Mouse (Mus musculus) midbrain, embryonic 10.5 days (tissue): ENCODE data around the gene Fstl4. TPM values are rescaled to one million over a fixed set of nuclear protein-coding genes. Genes with fewer than 3 reads are reported as not detected.
"Not testable (repeated sequence)": the region's sequence is repeated elsewhere in the genome, so short reads cannot be mapped to it uniquely, and the experiment has no call there.

Source experiments
- DNase-seq: peaks from one replicate; pipeline ENCODE4 v3.0.0-alpha.2; 2017; ENCODE audit warnings: low spot score
- H3K27ac ChIP-seq: fragments of 300-500 bp; sonication (generic); replicated peaks from 2 replicates; pipeline ENCODE4 v1.5.1; 2016; ENCODE audit warnings: mild to moderate bottlenecking
- H3K27me3 ChIP-seq: fragments of 300-500 bp; sonication (generic); 2 replicates; pipeline ENCODE4 v1.6.1; 2016; ENCODE audit warnings: low read depth, mild to moderate bottlenecking; ENCODE audit not compliant: poor library complexity, severe bottlenecking
- H3K36me3 ChIP-seq: fragments of 300-500 bp; sonication (generic); 2 replicates; pipeline ENCODE4 v1.6.1; 2016; ENCODE audit warnings: mild to moderate bottlenecking, moderate library complexity
- H3K4me1 ChIP-seq: fragments of 300-500 bp; sonication (generic); 2 replicates; pipeline ENCODE4 v1.6.1; 2016
- H3K4me3 ChIP-seq: fragments of 300-500 bp; sonication (generic); 2 replicates; pipeline ENCODE4 v1.5.1; 2016; ENCODE audit warnings: mild to moderate bottlenecking, moderate library complexity
- H3K9me3 ChIP-seq: fragments of 300-500 bp; sonication (generic); replicated peaks from 2 replicates; pipeline ENCODE4 v1.6.1; 2016; ENCODE audit warnings: mild to moderate bottlenecking
- WGBS: fragments of 180-500 bp; shearing (Covaris S2); methylation state at CpG from one replicate; pipeline ENCODE4 v1.1.7; 2016; 5-methylcytosine and 5-hydroxymethylcytosine counted together
- polyA plus RNA-seq: library from polyadenylated mRNA; unstranded; fragments of >200 nt; fragmentation: Nextera tagmentation; extraction: Ambion mirVana; gene quantifications from 2 replicates; pipeline ENCODE4 v1.2.1, GENCODE M21; 2016

Fstl4 gene
- polyA plus RNA-seq, 1 experiment from 2014 or later, result 0.59 TPM

- DNase-seq, result no peak
- H3K4me1 ChIP-seq, result no peaks in the 10 kb centered on the region
- WGBS, result 89% methylated on average over 9 of the region's 9 CpGs
- no peaks in the 10 kb centered on the region for H3K36me3 ChIP-seq
- no peaks in the 10 kb centered on the region for H3K9me3 ChIP-seq
- no peak overlapping the region for H3K4me3 ChIP-seq
- no peak overlapping the region for H3K27ac ChIP-seq
- H3K27me3 ChIP-seq, result no peaks in the 10 kb centered on the region
These were observed 321.6 kb downstream of the Fstl4 start for GRCm38 (mm10) chr11:53085858-53086565.

- not testable (repeated sequence) for H3K36me3 ChIP-seq, H3K9me3 ChIP-seq, H3K27ac ChIP-seq, DNase-seq, H3K4me3 ChIP-seq, H3K4me1 ChIP-seq, H3K27me3 ChIP-seq
- 74% methylated on average over 3 of the region's 3 CpGs for WGBS
These were observed 323.5 kb downstream of the Fstl4 start for GRCm38 (mm10) chr11:53087896-53088295.

DNA sequence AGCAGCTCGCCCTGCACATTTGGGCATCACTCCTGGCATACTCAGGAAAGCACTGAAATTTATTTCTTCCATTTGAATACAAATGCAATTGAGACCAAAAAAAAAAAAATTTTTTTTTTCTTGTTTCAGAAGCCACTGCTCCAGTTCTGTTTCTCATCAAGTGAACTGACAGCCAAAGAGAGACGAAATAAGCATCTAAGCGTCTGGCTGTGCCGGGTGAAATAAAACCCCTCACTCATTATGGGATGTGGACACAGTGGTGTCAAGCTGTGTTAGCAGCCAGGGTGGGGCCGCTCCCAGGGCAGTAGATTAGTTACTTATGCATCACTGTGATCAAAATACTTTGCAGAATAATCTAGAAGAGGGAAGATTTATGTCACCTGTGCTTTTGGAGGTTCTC, 327.2 kb downstream of the Fstl4 start:
- H3K36me3 ChIP-seq, result no peaks in the 10 kb centered on the region
- 72% methylated on average over 5 of the region's 5 CpGs for WGBS

GRCm38 (mm10) chr11:53096871-53097270, 332.4 kb downstream of the Fstl4 start:
- no peak for DNase-seq
- Histone ChIP-seq H3K4me1 (peaks cover 5% of the 10 kb centered on the region; the same call in 1 of the 2 replicates), H3K27ac (no peak overlapping the region), H3K27me3 (no peaks in the 10 kb centered on the region), H3K36me3 (no peaks in the 10 kb centered on the region), H3K9me3 (no peaks in the 10 kb centered on the region), H3K4me3 (no peak overlapping the region)
- WGBS, result 91% methylated on average over 9 of the region's 9 CpGs

More for the DNA sequence above, 327.2 kb downstream of the Fstl4 start:
- Histone ChIP-seq H3K27ac (no peak overlapping the region), H3K4me1 (peaks cover 5% of the 10 kb centered on the region; the same call in 1 of the 2 replicates), H3K4me3 (no peak overlapping the region), H3K27me3 (no peaks in the 10 kb centered on the region), H3K9me3 (no peaks in the 10 kb centered on the region)
- DNase-seq, result no peak

- H3K4me3 ChIP-seq, result no peak overlapping the region
- WGBS, result 82% methylated on average over 8 of the region's 8 CpGs
These were observed 332.9 kb downstream of the Fstl4 start for GRCm38 (mm10) chr11:53097331-53097730.

DNA sequence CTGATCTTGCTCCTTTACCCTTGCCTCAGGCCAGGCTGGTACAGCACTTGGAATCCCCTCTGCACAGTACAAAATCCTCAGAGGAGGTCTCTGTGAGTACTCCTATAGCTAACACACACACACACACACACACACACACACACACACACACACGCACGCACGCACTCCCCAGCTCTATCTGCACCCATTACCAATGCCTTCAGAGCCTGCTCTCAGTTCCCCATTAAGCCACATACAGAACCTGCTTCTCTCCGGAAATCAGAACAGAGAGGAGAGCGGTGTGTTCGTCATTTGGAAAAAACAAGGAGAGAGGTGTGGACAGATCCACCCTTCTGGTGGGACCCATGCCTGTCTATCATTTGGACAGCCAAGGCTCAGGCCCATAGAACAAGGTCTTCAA, 333.4 kb downstream of the Fstl4 start:
- no peak overlapping the region for H3K4me3 ChIP-seq
- no peaks in the 10 kb centered on the region for H3K9me3 ChIP-seq
- H3K27me3 ChIP-seq, result no peaks in the 10 kb centered on the region
- H3K27ac ChIP-seq, result no peak overlapping the region
- H3K36me3 ChIP-seq, result no peaks in the 10 kb centered on the region
- WGBS, result 92% methylated on average over 6 of the region's 6 CpGs
- H3K4me1 ChIP-seq, result peaks cover 5% of the 10 kb centered on the region; the same call in 1 of the 2 replicates
- no peak for DNase-seq

More at GRCm38 (mm10) chr11:53097331-53097730, 332.9 kb downstream of the Fstl4 start:
- DNase-seq, result no peak
- Histone ChIP-seq H3K27ac (no peak overlapping the region), H3K36me3 (no peaks in the 10 kb centered on the region), H3K4me1 (peaks cover 5% of the 10 kb centered on the region; the same call in 1 of the 2 replicates), H3K9me3 (no peaks in the 10 kb centered on the region), H3K27me3 (no peaks in the 10 kb centered on the region)

GRCm38 (mm10) chr11:53098780-53099198, 334.4 kb downstream of the Fstl4 start:
- H3K4me3 ChIP-seq, result no peak overlapping the region
- no peak for DNase-seq
- WGBS, result 95% methylated on average over 3 of the region's 3 CpGs
- H3K4me1 ChIP-seq, result peaks cover 11% of the 10 kb centered on the region
- no peak overlapping the region for H3K27ac ChIP-seq
- no peaks in the 10 kb centered on the region for H3K9me3 ChIP-seq
- H3K27me3 ChIP-seq, result no peaks in the 10 kb centered on the region
- no peaks in the 10 kb centered on the region for H3K36me3 ChIP-seq

- 94% methylated on average over 5 of the region's 5 CpGs for WGBS
- Histone ChIP-seq H3K27ac (no peak overlapping the region), H3K4me1 (peaks cover 14% of the 10 kb centered on the region), H3K4me3 (no peak overlapping the region), H3K36me3 (no peaks in the 10 kb centered on the region), H3K27me3 (no peaks in the 10 kb centered on the region), H3K9me3 (no peaks in the 10 kb centered on the region)
- DNase-seq, result no peak
These were observed 334.9 kb downstream of the Fstl4 start for GRCm38 (mm10) chr11:53099322-53099721.

DNA sequence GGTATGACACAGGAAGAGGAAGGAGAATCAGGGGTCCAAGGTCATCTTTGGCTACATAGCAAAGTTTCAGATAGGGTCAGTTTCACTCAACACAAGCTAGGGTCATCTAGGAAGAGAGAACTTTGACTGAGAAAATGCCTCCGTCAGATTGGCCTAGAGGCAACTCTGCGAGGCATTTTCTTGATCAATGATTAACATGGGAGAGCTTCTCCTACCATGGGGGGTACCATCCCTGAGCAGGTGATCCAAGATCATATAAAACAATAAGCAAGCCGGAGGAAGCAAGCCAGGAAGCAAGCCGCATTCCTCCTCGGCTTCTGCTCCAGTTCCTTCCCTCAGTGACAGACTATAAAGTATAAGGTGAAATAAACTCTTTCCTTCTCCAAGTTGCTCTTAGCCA, 337.3 kb downstream of the Fstl4 start:
- peaks cover 9% of the 10 kb centered on the region; the same call in 1 of the 2 replicates for H3K4me1 ChIP-seq
- no peaks in the 10 kb centered on the region for H3K36me3 ChIP-seq
- no peaks in the 10 kb centered on the region for H3K27me3 ChIP-seq
- no peaks in the 10 kb centered on the region for H3K9me3 ChIP-seq
- no peak for DNase-seq
- no peak overlapping the region for H3K27ac ChIP-seq
- WGBS, result 92% methylated on average over 5 of the region's 5 CpGs
- no peak overlapping the region for H3K4me3 ChIP-seq

GRCm38 (mm10) chr11:53103601-53104325, 339.3 kb downstream of the Fstl4 start:
- H3K9me3 ChIP-seq, result no peaks in the 10 kb centered on the region

GRCm38 (mm10) chr11:53107706-53108105, 343.3 kb downstream of the Fstl4 start:
- 90% methylated on average over 5 of the region's 5 CpGs for WGBS
- Histone ChIP-seq H3K27me3 (no peaks in the 10 kb centered on the region), H3K27ac (no peak overlapping the region), H3K9me3 (no peaks in the 10 kb centered on the region), H3K4me3 (no peak overlapping the region), H3K36me3 (no peaks in the 10 kb centered on the region), H3K4me1 (peaks cover 13% of the 10 kb centered on the region)
- no peak for DNase-seq

More at GRCm38 (mm10) chr11:53103601-53104325, 339.3 kb downstream of the Fstl4 start:
- Histone ChIP-seq H3K36me3 (no peaks in the 10 kb centered on the region), H3K27ac (peak overlapping the region; percentile 52; the same call in 1 of the 2 replicates), H3K4me1 (peaks cover 9% of the 10 kb centered on the region; the same call in 1 of the 2 replicates), H3K4me3 (no peak overlapping the region), H3K27me3 (no peaks in the 10 kb centered on the region)
- WGBS, result 62% methylated on average over 10 of the region's 10 CpGs
- DNase-seq, result no peak

GRCm38 (mm10) chr11:53108798-53109197, 344.4 kb downstream of the Fstl4 start:
- Histone ChIP-seq H3K27me3 (no peaks in the 10 kb centered on the region), H3K27ac (no peak overlapping the region), H3K9me3 (no peaks in the 10 kb centered on the region), H3K36me3 (no peaks in the 10 kb centered on the region), H3K4me1 (peaks cover 7% of the 10 kb centered on the region; the same call in 1 of the 2 replicates), H3K4me3 (no peak overlapping the region)
- DNase-seq, result no peak
- 95% methylated on average over 6 of the region's 6 CpGs for WGBS
